Mouse (Mus musculus) c-Kit-negative CD71-positive TER-119-positive erythroid progenitor cells, embryonic 14.5 days (primary cell): Measurements from ENCODE around the gene Cracr2a.

Experiments used
- DNase-seq: peaks from one replicate; pipeline ENCODE4 v3.0.0-alpha.2; 2013; ENCODE audit warnings: low read depth, low spot score

Cracr2a gene

DNA sequence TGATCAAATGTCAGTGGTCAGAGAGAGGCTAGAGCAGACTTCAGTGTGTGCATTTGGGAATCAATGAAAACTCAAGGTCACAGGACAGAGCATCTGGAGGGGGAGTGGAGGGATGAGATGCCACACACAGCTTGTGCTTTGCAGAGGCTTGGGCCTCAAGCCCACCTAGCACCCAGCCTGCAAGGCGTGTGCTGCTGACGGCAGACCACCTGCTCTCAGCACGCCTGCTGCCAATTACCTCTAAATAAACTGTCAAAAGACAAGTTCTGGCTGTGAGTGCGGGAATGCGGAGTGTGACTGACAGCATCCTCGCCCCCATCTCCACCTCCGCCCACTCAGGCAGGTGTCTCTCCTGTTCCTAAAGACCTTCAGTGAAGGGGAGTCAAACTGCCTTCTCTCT is 131.2 kb downstream of the Cracr2a start:
- DNase-seq = no peak

DNA sequence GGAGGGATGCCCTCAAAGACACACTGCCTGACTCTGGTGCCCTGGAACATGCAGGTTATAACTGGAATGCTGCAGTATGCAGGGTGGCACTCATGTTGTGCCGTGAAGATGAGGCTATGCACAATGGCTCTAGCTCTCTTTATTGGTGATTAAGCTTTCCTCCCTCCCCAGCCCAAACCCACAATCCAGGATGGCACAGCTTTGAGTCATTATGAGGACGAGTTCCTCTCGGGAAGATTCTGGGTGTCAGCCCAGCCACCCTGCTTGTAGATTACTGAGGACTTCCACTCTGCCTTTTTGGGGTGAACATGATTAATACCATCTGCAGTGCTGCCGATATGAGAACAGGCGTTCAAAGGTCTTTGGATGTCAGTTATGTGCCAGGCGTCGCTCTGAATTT is 132.5 kb downstream of the Cracr2a start:
- no peak for DNase-seq

DNA sequence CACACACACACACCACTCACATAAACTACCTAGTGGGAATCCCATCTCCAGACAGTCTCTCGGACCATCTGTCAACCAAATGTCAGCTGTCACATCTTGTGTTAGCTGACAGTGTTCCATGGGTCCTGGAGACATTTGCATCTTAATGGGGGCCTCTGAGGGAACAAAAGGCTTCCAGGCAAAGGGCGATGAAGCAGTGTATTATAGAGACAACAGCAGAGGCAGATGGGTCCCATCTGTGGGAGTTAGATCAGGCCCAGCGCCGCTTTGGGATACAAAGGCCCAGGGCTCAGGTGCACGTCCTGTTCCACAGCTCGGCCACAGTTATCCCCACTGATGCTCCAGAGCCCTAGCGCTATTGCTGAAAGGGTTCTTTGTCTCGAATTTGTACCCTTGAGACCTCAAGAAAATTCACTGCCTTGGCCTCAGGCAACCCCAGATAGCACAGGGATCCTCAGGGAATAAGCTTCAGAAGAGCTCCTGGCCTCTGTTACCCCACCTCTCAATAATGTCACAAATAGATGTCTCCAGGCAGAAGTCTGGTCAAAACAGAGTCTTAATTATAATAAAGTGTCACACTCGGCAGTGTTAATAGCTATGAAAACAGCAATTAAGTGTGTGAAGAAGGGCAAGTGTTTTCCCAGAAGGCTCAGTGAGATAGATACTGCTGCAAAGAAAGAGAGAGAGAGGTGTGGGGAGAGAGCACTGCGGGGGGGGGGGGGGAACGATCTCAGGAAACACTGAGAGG is 140.1 kb downstream of the Cracr2a start:
- DNase-seq = no peak

DNA sequence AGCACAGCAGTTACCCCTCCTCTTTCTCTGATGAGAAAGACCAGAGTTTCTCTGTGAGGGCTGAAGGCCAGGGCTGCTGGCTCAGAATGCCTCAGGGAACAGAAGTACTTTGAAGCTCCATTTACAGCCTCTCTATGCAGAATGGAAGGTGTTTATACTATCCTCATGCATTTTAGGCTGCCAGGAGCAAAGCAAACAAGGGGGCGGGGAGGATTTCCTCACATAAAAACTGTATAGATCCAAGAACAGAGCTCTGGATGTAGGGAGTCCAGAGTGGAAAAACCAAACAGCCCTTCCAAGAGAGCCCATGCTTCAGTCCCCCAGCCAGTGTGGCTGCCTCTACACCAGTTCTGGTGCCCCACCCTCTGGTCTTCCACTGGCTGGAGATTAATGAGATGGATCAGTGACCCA is 147.1 kb downstream of the Cracr2a start:
- DNase-seq = no peak

DNA sequence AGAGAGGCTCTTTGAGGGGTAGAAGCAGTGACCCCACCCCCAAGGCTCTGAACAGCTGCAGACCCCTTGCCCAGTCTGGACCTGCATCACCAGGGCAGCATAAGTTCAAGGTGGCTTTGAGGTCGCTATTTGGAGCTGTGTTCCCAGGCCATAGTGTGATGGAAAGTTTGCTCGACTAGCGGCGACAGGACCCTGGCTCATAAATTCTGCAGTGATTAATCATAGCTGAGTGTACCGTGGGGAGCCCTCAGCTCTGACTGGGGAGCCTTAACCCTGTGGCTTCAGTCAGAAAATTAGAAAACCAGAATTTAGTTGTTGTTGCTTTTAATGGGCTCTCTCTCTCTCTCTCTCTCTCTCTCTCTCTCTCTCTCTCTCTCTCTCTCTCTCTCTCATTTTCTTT is 153.8 kb downstream of the Cracr2a start:
- no peak for DNase-seq

DNA sequence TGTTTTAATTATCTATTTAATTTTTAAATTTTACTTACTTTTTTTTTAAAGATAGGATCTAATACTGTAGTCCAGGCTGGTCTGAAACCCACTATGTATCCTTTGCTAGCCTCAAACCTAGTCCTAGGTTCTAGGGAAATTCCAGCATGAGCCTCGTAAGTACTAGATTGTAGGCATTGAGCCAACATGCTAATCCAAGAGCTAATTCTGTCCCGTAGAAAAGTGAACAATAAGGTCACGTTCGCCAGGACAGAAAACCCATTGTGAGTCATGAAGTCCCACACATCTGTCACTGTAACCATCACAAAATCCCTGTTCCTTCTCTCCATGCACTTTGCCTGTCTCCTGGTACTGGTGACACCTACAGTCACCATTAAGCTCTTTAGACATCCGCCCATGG is 154.3 kb downstream of the Cracr2a start:
- no peak for DNase-seq

DNA sequence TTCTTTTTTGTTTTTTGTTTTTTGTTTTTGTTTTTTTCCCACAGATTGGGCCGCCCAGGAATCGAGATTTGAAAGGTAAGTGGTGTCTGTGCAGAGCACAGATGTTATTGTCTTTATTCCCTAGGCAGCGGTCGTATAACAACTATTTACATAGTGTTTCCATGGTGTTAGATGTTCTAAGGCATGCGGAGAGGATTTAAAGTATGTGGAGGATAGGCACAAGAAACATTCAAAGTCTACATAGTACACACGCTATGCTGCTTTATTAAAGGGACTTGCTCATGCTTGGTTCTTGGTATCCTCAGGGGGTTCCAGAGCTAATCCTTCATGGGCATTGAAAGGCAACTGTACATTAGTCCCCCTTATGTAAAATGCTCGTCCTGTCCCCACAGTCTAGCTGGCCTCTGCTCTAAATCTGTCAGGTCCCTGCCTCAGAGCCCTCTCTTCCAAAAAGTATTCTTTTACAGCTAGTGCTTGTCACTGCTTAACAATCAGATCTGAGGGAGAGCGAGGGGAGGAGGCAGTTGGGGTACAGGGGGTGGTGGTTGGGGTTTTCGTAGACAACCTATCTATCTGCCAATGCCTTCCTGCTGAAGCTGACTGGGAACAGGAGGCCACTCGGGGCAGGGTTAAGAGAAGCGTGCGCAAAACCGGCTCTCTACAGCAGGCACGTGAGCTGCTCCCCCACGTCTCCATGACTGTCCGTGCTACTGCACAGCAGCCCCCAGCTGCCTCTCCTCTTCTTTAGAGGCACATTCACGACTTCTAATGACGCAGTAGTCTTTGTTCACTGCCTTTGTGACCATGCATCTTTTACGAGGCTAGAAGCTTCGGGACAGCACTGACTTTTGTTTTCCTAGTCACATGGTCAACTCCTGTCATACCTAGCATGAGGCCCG is 156.3 kb downstream of the Cracr2a start:
- no peak for DNase-seq

DNA sequence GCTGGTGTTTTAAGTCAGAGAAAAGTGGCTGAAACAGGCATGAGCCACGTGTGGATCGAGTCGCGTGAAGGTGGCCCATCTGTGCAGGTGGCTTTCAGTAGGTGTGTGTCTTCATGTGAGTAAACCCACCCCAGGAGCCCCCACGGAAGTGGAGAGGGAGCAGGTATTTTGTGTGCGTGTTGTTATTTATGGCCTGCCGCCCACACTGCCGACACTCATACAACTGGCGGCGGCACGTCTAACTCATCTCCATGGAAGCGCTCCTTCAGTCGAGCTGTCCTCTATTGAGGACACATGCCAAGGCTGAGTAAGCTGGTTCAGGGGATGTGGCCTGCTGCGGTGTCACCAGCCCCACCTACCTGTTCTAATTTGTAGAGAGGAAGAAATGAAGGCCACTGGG is 158.7 kb downstream of the Cracr2a start:
- DNase-seq = no peak

DNA sequence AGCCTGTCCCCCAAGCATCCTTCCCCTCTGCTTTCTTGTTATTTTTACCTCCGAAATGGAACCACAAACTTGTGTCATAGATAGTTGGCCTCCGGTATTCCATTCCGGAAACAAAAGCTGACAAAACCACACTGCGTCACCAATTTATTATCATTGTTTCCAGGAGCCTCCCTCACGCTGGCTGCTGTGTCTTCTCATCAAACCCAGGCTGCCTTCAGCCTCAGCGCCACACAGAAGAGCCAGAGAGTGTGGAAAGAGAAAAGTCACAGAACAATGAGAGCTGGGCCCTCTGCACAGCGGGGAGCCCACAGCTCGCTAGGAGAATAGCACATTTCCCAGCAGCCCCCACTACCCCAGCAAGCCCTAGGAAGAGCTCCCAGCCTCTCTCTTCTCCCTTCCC is 162.0 kb downstream of the Cracr2a start:
- DNase-seq = no peak
